Mouse (Mus musculus) heart, postnatal 0 days (tissue): ENCODE results near the gene Shoc2.

Source experiments
- CTCF ChIP-seq: IDR thresholded peaks from 2 replicates; pipeline ENCODE4 v1.5.1; 2016; ENCODE audit warnings: antibody characterized with exemption, control low read depth, low read depth
- EP300 ChIP-seq: IDR thresholded peaks from 2 replicates; pipeline ENCODE4 v1.6.1; 2016; ENCODE audit warnings: antibody characterized with exemption, low read depth

DNA sequence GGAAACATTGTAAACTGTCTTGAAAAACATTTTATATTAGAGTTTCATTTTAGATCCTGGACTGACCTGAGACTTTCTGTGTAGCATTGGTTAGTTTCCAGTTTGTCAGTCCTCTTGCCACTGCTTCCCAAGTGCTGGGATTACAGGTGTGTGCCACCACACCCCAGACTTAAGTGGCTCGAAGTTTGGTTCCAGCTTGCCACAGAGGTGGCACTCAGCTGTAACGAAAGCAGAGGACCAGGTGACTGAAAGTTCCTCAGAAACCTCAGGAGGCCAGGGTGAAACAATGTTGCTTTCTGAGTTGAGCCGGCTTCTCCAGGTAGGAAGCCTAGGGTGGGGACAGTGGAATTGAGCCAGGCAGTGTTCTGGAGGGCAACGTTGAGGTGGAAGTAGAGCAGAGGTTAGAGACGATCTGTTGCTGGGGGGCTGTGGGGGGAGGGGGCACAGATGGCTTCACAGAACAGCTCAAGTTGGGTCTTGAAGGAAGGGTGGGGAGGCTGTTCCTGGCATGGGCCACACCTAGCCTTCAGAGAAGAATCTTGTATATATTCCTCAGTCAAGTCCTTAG, 128.2 kb downstream of the Shoc2 start:
- no peak for TF ChIP-seq CTCF
- no peak for TF ChIP-seq EP300
